Mouse (Mus musculus): ENCODE measurements around the gene Lypd6b. TPM values are rescaled to one million over a fixed set of nuclear protein-coding genes. Genes with fewer than 3 reads are reported as not detected.

Gene Lypd6b
- polyA plus RNA-seq, 1 experiment, result not detected

GRCm38 (mm10) chr2:49811871-49812363, 24.4 kb downstream of the Lypd6b start:
- no peak overlapping the region for H3K4me3 ChIP-seq (replicated peaks)
- H3K27me3 ChIP-seq (ENCODE audit: control insufficient read depth), result no peaks in the 10 kb centered on the region
- TF ChIP-seq GATA1 (IDR thresholded peaks at IDR 0.05; ENCODE audit: low read length), result no peak
- no peak for TF ChIP-seq TAL1 (IDR thresholded peaks at IDR 0.05; ENCODE audit: low read length)
- H3K9me3 ChIP-seq (ENCODE audit: control insufficient read depth, low read length), result no peaks in the 10 kb centered on the region
- H3K4me1 ChIP-seq (ENCODE audit: control insufficient read depth), result no peaks in the 10 kb centered on the region
- no peaks in the 10 kb centered on the region for H3K36me3 ChIP-seq (ENCODE audit: control insufficient read depth)

GRCm38 (mm10) chr2:49813151-49813550, 25.7 kb downstream of the Lypd6b start:
- H3K9me3 ChIP-seq (ENCODE audit: control insufficient read depth, low read length), result no peaks in the 10 kb centered on the region
- H3K36me3 ChIP-seq (ENCODE audit: control insufficient read depth), result no peaks in the 10 kb centered on the region
- H3K27me3 ChIP-seq (ENCODE audit: control insufficient read depth), result no peaks in the 10 kb centered on the region
- no peak for TF ChIP-seq TAL1 (IDR thresholded peaks at IDR 0.05; ENCODE audit: low read length)
- no peaks in the 10 kb centered on the region for H3K4me1 ChIP-seq (ENCODE audit: control insufficient read depth)
- H3K4me3 ChIP-seq (replicated peaks), result no peak overlapping the region

- Histone ChIP-seq H3K9me3 (ENCODE audit: control insufficient read depth, low read length) (no peaks in the 10 kb centered on the region), H3K4me1 (ENCODE audit: control insufficient read depth) (no peaks in the 10 kb centered on the region), H3K36me3 (ENCODE audit: control insufficient read depth) (no peaks in the 10 kb centered on the region), H3K4me3 (replicated peaks) (no peak overlapping the region), H3K27me3 (ENCODE audit: control insufficient read depth) (no peaks in the 10 kb centered on the region)
- TF ChIP-seq TAL1 (IDR thresholded peaks at IDR 0.05; ENCODE audit: low read length) (no peak), GATA1 (IDR thresholded peaks at IDR 0.05; ENCODE audit: low read length) (no peak)
Observed at GRCm38 (mm10) chr2:49814011-49814410, 26.5 kb downstream of the Lypd6b start.

- Histone ChIP-seq H3K9me3 (ENCODE audit: control insufficient read depth, low read length) (no peaks in the 10 kb centered on the region), H3K4me3 (replicated peaks) (no peak overlapping the region), H3K27me3 (ENCODE audit: control insufficient read depth) (no peaks in the 10 kb centered on the region), H3K36me3 (ENCODE audit: control insufficient read depth) (no peaks in the 10 kb centered on the region), H3K4me1 (ENCODE audit: control insufficient read depth) (no peaks in the 10 kb centered on the region)
- TF ChIP-seq TAL1 (IDR thresholded peaks at IDR 0.05; ENCODE audit: low read length) (no peak), GATA1 (IDR thresholded peaks at IDR 0.05; ENCODE audit: low read length) (no peak)
Observed at GRCm38 (mm10) chr2:49815696-49816320, 28.3 kb downstream of the Lypd6b start.

- Histone ChIP-seq H3K27me3 (ENCODE audit: control insufficient read depth) (no peaks in the 10 kb centered on the region), H3K9me3 (ENCODE audit: control insufficient read depth, low read length) (no peaks in the 10 kb centered on the region), H3K4me1 (ENCODE audit: control insufficient read depth) (no peaks in the 10 kb centered on the region), H3K36me3 (ENCODE audit: control insufficient read depth) (no peaks in the 10 kb centered on the region), H3K4me3 (replicated peaks) (no peak overlapping the region)
- no peak for TF ChIP-seq TAL1 (IDR thresholded peaks at IDR 0.05; ENCODE audit: low read length)
- TF ChIP-seq GATA1 (IDR thresholded peaks at IDR 0.05; ENCODE audit: low read length), result no peak
Observed at GRCm38 (mm10) chr2:49816549-49816948, 29.1 kb downstream of the Lypd6b start.

GRCm38 (mm10) chr2:49817151-49817550, 29.7 kb downstream of the Lypd6b start:
- H3K9me3 ChIP-seq (ENCODE audit: control insufficient read depth, low read length), result no peaks in the 10 kb centered on the region
- H3K27me3 ChIP-seq (ENCODE audit: control insufficient read depth), result no peaks in the 10 kb centered on the region
- no peak for TF ChIP-seq TAL1 (IDR thresholded peaks at IDR 0.05; ENCODE audit: low read length)
- TF ChIP-seq GATA1 (IDR thresholded peaks at IDR 0.05; ENCODE audit: low read length), result no peak
- H3K4me1 ChIP-seq (ENCODE audit: control insufficient read depth), result no peaks in the 10 kb centered on the region
- no peak overlapping the region for H3K4me3 ChIP-seq (replicated peaks)
- no peaks in the 10 kb centered on the region for H3K36me3 ChIP-seq (ENCODE audit: control insufficient read depth)

- no peak for TF ChIP-seq GATA1 (IDR thresholded peaks at IDR 0.05; ENCODE audit: low read length)
- no peak for TF ChIP-seq TAL1 (IDR thresholded peaks at IDR 0.05; ENCODE audit: low read length)
- H3K4me1 ChIP-seq (ENCODE audit: control insufficient read depth), result no peaks in the 10 kb centered on the region
- no peak overlapping the region for H3K4me3 ChIP-seq (replicated peaks)
- H3K9me3 ChIP-seq (ENCODE audit: control insufficient read depth, low read length), result no peaks in the 10 kb centered on the region
- H3K27me3 ChIP-seq (ENCODE audit: control insufficient read depth), result no peaks in the 10 kb centered on the region
- H3K36me3 ChIP-seq (ENCODE audit: control insufficient read depth), result no peaks in the 10 kb centered on the region
Observed at GRCm38 (mm10) chr2:49818126-49818525, 30.6 kb downstream of the Lypd6b start.

- no peaks in the 10 kb centered on the region for H3K9me3 ChIP-seq (ENCODE audit: control insufficient read depth, low read length)
- no peaks in the 10 kb centered on the region for H3K27me3 ChIP-seq (ENCODE audit: control insufficient read depth)
- H3K4me3 ChIP-seq (replicated peaks), result no peak overlapping the region
- TF ChIP-seq TAL1 (IDR thresholded peaks at IDR 0.05; ENCODE audit: low read length) (no peak), GATA1 (IDR thresholded peaks at IDR 0.05; ENCODE audit: low read length) (no peak)
- H3K36me3 ChIP-seq (ENCODE audit: control insufficient read depth), result no peaks in the 10 kb centered on the region
- H3K4me1 ChIP-seq (ENCODE audit: control insufficient read depth), result no peaks in the 10 kb centered on the region
Observed at GRCm38 (mm10) chr2:49822312-49822711, 34.8 kb downstream of the Lypd6b start.

- no peaks in the 10 kb centered on the region for H3K9me3 ChIP-seq (ENCODE audit: control insufficient read depth, low read length)
- H3K4me1 ChIP-seq (ENCODE audit: control insufficient read depth), result no peaks in the 10 kb centered on the region
- H3K4me3 ChIP-seq (replicated peaks), result no peak overlapping the region
- no peak for TF ChIP-seq GATA1 (IDR thresholded peaks at IDR 0.05; ENCODE audit: low read length)
- no peak for TF ChIP-seq TAL1 (IDR thresholded peaks at IDR 0.05; ENCODE audit: low read length)
- no peaks in the 10 kb centered on the region for H3K36me3 ChIP-seq (ENCODE audit: control insufficient read depth)
- no peaks in the 10 kb centered on the region for H3K27me3 ChIP-seq (ENCODE audit: control insufficient read depth)
Observed at GRCm38 (mm10) chr2:49825588-49825987, 38.1 kb downstream of the Lypd6b start.

- TF ChIP-seq TAL1 (IDR thresholded peaks at IDR 0.05; ENCODE audit: low read length) (no peak), GATA1 (IDR thresholded peaks at IDR 0.05; ENCODE audit: low read length) (no peak)
- Histone ChIP-seq H3K27me3 (ENCODE audit: control insufficient read depth) (no peaks in the 10 kb centered on the region), H3K4me3 (replicated peaks) (no peak overlapping the region), H3K36me3 (ENCODE audit: control insufficient read depth) (no peaks in the 10 kb centered on the region), H3K9me3 (ENCODE audit: control insufficient read depth, low read length) (no peaks in the 10 kb centered on the region), H3K4me1 (ENCODE audit: control insufficient read depth) (no peaks in the 10 kb centered on the region)
Observed at GRCm38 (mm10) chr2:49827756-49828155, 40.3 kb downstream of the Lypd6b start.
